Mouse (Mus musculus) thymus, adult 2 months (tissue): ENCODE results near the gene Slc29a2.

Experiments
- CTCF ChIP-seq: fragments of 200-500 bp; IDR thresholded peaks from 2 replicates; pipeline ENCODE4 v1.5.1; 2012; ENCODE audit warnings: mild to moderate bottlenecking, control low read depth, low read length, moderate library complexity, borderline replicate concordance; ENCODE audit not compliant: control insufficient read depth, poor library complexity, insufficient read depth; ENCODE audit errors: extremely low read depth
- POLR2A ChIP-seq: fragments of 200-500 bp; IDR thresholded peaks from 2 replicates; pipeline ENCODE4 v1.6.1; 2012; ENCODE audit warnings: mild to moderate bottlenecking, low read length, control low read depth, moderate library complexity; ENCODE audit not compliant: control insufficient read depth, poor library complexity, insufficient read depth; ENCODE audit errors: extremely low read depth

GRCm38 (mm10) chr19:5050047-5050905 lies 26.6 kb downstream of the Slc29a2 start, which contains the start of gene Rin1:
- no peak for TF ChIP-seq POLR2A
- TF ChIP-seq CTCF: no peak
